Mouse (Mus musculus) heart, embryonic 11.5 days (tissue): ENCODE results near the gene Cyp1a1. TPM values are rescaled to one million over a fixed set of nuclear protein-coding genes. Genes with fewer than 3 reads are reported as not detected.
A peak's percentile ranks its signal among the peaks of the same experiment; 100 is the strongest.

ENCODE experiments used
- ATAC-seq: fragments of 200-750 bp; cut with Nextera tagmentation; replicated peaks from 2 replicates; pipeline ENCODE4 v1.8.0; 2017; ENCODE audit warnings: moderate library complexity; ENCODE audit not compliant: insufficient number of reproducible peaks, low FRiP score, low TSS enrichment
- H3K27ac ChIP-seq: fragments of 300-500 bp; sonication (generic); 2 replicates; pipeline ENCODE4 v1.5.1; 2014; ENCODE audit warnings: mild to moderate bottlenecking, low read depth, low read length
- H3K27me3 ChIP-seq: fragments of 300-500 bp; sonication (generic); 2 replicates; pipeline ENCODE4 v1.6.1; 2014; ENCODE audit warnings: mild to moderate bottlenecking, low read length, mixed read lengths; ENCODE audit not compliant: control insufficient read depth, insufficient read depth
- H3K36me3 ChIP-seq: fragments of 300-500 bp; sonication (generic); 2 replicates; pipeline ENCODE4 v1.6.1; 2014; ENCODE audit warnings: mild to moderate bottlenecking, low read length, moderate library complexity, mixed read lengths; ENCODE audit not compliant: control insufficient read depth, insufficient read depth
- H3K4me1 ChIP-seq: fragments of 300-500 bp; sonication (generic); 2 replicates; pipeline ENCODE4 v1.6.1; 2014; ENCODE audit warnings: low read length; ENCODE audit not compliant: control insufficient read depth, insufficient read depth
- H3K4me2 ChIP-seq: fragments of 300-500 bp; sonication (generic); 2 replicates; pipeline ENCODE4 v1.6.1; 2014; ENCODE audit warnings: mild to moderate bottlenecking, moderate library complexity
- H3K4me3 ChIP-seq: fragments of 300-500 bp; sonication (generic); 2 replicates; pipeline ENCODE4 v1.5.1; 2014; ENCODE audit warnings: low read depth, low read length
- H3K9ac ChIP-seq: fragments of 300-500 bp; sonication (generic); 2 replicates; pipeline ENCODE4 v1.6.1; 2014; ENCODE audit warnings: mild to moderate bottlenecking, low read depth, low read length, moderate library complexity
- H3K9me3 ChIP-seq: fragments of 300-500 bp; sonication (generic); replicated peaks from 2 replicates; pipeline ENCODE4 v1.6.1; 2016; ENCODE audit warnings: low read length; ENCODE audit not compliant: control insufficient read depth
- WGBS: fragments of 180-500 bp; shearing (Covaris S2); extraction: QIAGEN DNeasy Blood & Tissue Kit; methylation state at CpG from one replicate; pipeline ENCODE4 v1.1.7; 2014; ENCODE audit not compliant: insufficient replicate concordance; 5-methylcytosine and 5-hydroxymethylcytosine counted together
- polyA plus RNA-seq: library from polyadenylated mRNA; unstranded; fragments of >200 nt; fragmentation: Nextera tagmentation; extraction: Ambion mirVana; gene quantifications from 2 replicates; pipeline ENCODE4 v1.2.1, GENCODE M21; 2014

Cyp1a1 gene
- not detected in 2 replicates for polyA plus RNA-seq

DNA sequence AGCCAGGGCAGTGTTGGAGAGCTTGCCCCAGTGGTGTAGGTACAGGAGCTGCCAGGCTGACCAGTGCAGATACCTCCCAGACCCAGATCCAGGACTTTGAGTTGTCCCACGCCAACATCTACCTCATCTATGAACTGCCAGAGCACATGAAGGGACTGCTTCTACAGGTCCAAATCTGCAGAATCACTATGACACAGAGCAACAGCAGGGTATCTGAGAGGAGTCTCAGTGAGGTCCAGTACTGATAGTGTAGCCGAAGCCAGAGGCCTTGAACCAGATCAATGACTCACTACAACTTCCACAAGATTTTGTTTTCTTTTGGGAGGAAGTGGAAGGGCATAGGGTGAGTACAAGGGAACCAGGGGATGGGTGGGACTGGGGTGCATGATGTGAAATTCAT, at the start of gene Cyp1a1:
Gene Cyp1a1 (plus strand): TSS at position 178 of the 400 bp plus-strand sequence.
- Histone ChIP-seq H3K27me3 (no peaks in the 10 kb centered on the region), H3K4me3 (no peak within 1 kb of the TSS), H3K27ac (no peak within 1 kb of the TSS), H3K4me2 (no peak within 1 kb of the TSS), H3K9me3 (no peaks in the 10 kb centered on the region), H3K4me1 (no peaks in the 10 kb centered on the region), H3K9ac (no peak within 1 kb of the TSS), H3K36me3 (no peaks in the 10 kb centered on the region)
- 74% methylated on average over 2 of the region's 2 CpGs for WGBS
- ATAC-seq = no peak

DNA sequence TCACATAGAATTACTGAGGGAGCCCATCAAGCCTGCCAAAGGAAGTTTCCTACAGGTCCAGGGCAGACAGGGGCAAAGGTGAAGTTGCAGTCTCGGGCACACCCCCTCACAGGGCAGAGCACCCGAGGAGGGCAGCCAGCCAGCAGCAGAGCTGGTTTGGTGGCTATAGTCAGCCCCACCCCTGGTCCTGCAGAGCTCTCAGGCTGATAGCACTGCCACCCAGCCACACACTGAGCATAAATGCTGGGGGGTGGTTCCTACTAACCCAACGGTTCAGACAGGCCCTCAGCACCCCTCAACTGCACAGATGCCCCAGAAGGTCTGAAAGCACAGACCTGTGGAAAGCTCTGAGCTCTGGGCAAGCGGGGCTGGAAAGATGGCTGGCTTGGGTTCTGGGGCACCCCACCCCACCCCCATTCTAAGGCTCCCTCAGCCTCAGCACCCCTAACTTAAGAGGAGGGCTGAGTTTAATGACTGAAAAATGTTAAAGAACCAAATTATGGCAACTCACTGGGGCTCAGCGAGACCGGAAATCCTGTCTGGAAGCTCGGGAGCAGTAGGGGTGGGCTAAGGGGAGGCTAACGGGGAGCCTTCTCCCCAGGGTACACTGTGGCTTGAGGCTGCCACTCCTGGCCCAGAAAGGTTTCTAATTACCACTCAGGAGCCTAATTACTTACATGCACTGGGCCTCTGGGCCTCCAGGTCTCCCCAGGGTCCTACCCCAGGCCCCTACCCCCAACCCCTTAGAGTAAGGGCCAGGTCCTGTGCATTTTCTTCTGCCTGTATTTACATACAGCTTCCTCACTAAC, 48.9 kb upstream of the Cyp1a1 start:
- H3K27ac ChIP-seq = peak overlapping the region; percentile 85
- H3K9me3 ChIP-seq = no peaks in the 10 kb centered on the region
- H3K9ac ChIP-seq = peak overlapping the region; percentile 31
- 0 out of 2 replicates have a peak, but pooled peaks have one; percentile 20 for ATAC-seq
- H3K4me1 ChIP-seq = peaks cover 74% of the 10 kb centered on the region
- H3K4me3 ChIP-seq = no peak overlapping the region
- H3K36me3 ChIP-seq = peaks cover 3% of the 10 kb centered on the region; the same call in 1 of the 2 replicates
- peak overlapping the region; percentile 9 for H3K4me2 ChIP-seq
- H3K27me3 ChIP-seq = no peaks in the 10 kb centered on the region
- WGBS = 40% methylated on average over 8 of the region's 8 CpGs

- Histone ChIP-seq H3K4me1 (peaks cover 75% of the 10 kb centered on the region), H3K9ac (peak overlapping the region; percentile 59), H3K27me3 (no peaks in the 10 kb centered on the region), H3K4me2 (peak overlapping the region; percentile 59), H3K27ac (peak overlapping the region; percentile 85; the same call in 1 of the 2 replicates), H3K4me3 (no peak overlapping the region), H3K36me3 (peaks cover 3% of the 10 kb centered on the region; the same call in 1 of the 2 replicates), H3K9me3 (no peaks in the 10 kb centered on the region)
- ATAC-seq = no peak
- 77% methylated on average over 5 of the region's 5 CpGs for WGBS
Measured at GRCm38 (mm10) chr9:57639661-57640328, 47.9 kb upstream of the Cyp1a1 start.

DNA sequence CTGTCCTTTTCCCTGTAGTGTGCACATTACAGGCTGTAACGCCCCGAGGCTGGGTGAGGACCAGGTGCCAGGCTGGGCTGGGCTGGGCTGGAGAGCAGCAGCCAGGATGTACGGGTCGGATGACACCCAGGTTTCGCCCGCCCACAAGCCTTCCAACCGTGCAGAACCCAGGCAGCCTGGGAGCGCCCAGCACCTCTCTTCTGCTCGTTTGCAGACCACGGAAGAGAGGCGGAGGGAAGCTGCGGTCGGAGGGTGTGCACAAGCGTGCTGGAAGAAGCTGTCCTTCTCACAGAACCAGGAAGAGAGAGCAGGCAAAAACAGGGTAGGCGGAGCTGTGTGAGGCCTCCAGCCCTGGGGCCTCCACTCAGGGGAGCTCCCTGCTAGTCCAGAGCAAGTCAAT, 47.3 kb upstream of the Cyp1a1 start:
- WGBS = 15% methylated on average over 15 of the region's 15 CpGs
- H3K36me3 ChIP-seq = peaks cover 3% of the 10 kb centered on the region; the same call in 1 of the 2 replicates
- H3K4me2 ChIP-seq = peak overlapping the region; percentile 59
- H3K27ac ChIP-seq = peak overlapping the region; percentile 12; the same call in 1 of the 2 replicates
- H3K27me3 ChIP-seq = no peaks in the 10 kb centered on the region
- peaks cover 75% of the 10 kb centered on the region for H3K4me1 ChIP-seq
- no peaks in the 10 kb centered on the region for H3K9me3 ChIP-seq
- 0 out of 2 replicates have a peak overlapping the region, but pooled peaks have one; percentile 19 for H3K4me3 ChIP-seq
- ATAC-seq = no peak
- peak overlapping the region; percentile 59 for H3K9ac ChIP-seq

DNA sequence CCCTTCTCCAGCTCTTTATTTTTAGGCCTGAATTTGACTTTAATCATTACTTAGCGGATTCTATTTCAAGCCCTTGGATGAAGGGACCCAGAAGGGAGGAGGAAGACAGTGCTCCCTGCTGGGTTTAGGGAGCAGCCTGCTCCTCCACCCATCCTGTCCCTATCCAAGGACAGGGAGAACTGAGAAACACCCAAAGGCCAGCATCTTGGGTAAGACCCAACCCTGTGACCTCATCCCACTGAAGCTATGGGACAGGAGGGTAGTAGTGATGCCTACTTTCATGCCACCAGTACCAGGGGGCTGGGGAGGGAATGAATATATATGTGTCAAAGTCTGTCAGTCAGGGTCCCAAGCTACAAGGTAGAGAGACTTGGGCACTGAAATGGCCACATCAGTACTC, 46.7 kb upstream of the Cyp1a1 start:
- no peak for ATAC-seq
- 45% methylated on average over 1 of the region's 1 CpGs for WGBS
- H3K4me3 ChIP-seq = no peak overlapping the region

DNA sequence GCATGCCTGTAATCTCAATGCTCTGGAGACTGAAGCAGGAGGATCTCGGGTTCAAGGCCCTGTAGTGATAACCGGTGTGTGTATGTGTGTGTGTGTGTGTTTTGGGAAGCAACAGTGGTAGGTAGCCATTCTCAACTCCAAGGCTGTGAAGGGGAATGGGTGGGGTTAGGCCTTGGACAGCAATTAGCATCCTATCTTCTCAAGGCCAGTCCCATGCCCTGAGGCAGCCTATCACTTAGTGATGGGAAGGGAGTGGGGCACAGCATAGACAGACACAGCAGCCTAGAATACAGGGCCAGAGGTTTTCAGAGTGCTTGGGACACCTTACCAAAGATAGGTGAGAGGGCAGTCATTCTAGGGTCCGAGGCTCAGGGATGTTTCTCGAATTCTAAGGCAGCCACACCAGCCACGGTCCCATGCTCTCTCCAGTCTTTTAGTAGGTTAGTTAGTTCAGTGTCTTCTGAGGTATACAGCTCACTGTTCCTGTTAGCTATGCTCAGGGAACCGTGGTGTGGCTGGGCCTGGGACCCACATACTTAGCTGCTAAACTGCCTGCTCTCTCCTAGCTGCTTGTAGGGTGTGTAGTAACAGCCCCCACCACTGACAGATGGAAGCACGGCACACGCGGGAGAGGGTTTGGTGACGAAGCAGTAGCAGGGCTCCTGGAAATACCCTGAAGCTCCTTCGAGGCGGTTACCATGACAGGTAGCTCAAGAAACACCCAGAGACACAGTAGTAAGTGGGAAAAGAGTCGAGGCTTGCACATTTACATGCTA, 45.8 kb upstream of the Cyp1a1 start:
- H3K4me2 ChIP-seq = no peak overlapping the region
- no peak for ATAC-seq
- no peak overlapping the region for H3K4me3 ChIP-seq
- peaks cover 70% of the 10 kb centered on the region for H3K4me1 ChIP-seq
- 79% methylated on average over 13 of the region's 13 CpGs for WGBS
- no peaks in the 10 kb centered on the region for H3K27me3 ChIP-seq
- no peaks in the 10 kb centered on the region for H3K9me3 ChIP-seq
- no peak overlapping the region for H3K27ac ChIP-seq
- H3K9ac ChIP-seq = no peak overlapping the region
- peaks cover 3% of the 10 kb centered on the region; the same call in 1 of the 2 replicates for H3K36me3 ChIP-seq

More for the DNA sequence above, 46.7 kb upstream of the Cyp1a1 start:
- Histone ChIP-seq H3K27ac (no peak overlapping the region), H3K9me3 (no peaks in the 10 kb centered on the region), H3K27me3 (no peaks in the 10 kb centered on the region), H3K9ac (no peak overlapping the region), H3K4me2 (peak overlapping the region; percentile 59), H3K4me1 (peaks cover 75% of the 10 kb centered on the region), H3K36me3 (peaks cover 3% of the 10 kb centered on the region; the same call in 1 of the 2 replicates)

- ATAC-seq = no peak
- peak overlapping the region; percentile 13 for H3K9ac ChIP-seq
- H3K4me2 ChIP-seq = peak overlapping the region; percentile 94
- H3K27me3 ChIP-seq = no peaks in the 10 kb centered on the region
- H3K27ac ChIP-seq = no peak overlapping the region
- peaks cover 3% of the 10 kb centered on the region; the same call in 1 of the 2 replicates for H3K36me3 ChIP-seq
- H3K4me3 ChIP-seq = peak overlapping the region; percentile 99
- peaks cover 56% of the 10 kb centered on the region for H3K4me1 ChIP-seq
- WGBS = 77% methylated on average over 9 of the region's 9 CpGs
- H3K9me3 ChIP-seq = no peaks in the 10 kb centered on the region
Measured at GRCm38 (mm10) chr9:57643169-57643855, 44.4 kb upstream of the Cyp1a1 start.

GRCm38 (mm10) chr9:57643856-57644180, 43.9 kb upstream of the Cyp1a1 start:
- H3K4me3 ChIP-seq = peak overlapping the region; percentile 99
- no peaks in the 10 kb centered on the region for H3K9me3 ChIP-seq
- H3K27ac ChIP-seq = no peak overlapping the region
- peak overlapping the region; percentile 94 for H3K4me2 ChIP-seq
- peaks cover 3% of the 10 kb centered on the region; the same call in 1 of the 2 replicates for H3K36me3 ChIP-seq
- WGBS = 60% methylated on average over 7 of the region's 7 CpGs
- no peak for ATAC-seq
- H3K9ac ChIP-seq = peak overlapping the region; percentile 13
- no peaks in the 10 kb centered on the region for H3K27me3 ChIP-seq
- peaks cover 51% of the 10 kb centered on the region for H3K4me1 ChIP-seq
